Mouse (Mus musculus): ENCODE data around the gene Rcn1. TPM values are rescaled to one million over a fixed set of nuclear protein-coding genes. Genes with fewer than 3 reads are reported as not detected.

The Rcn1 gene
- polyA plus RNA-seq, 1 experiment: 73.8 TPM

- no peaks in the 10 kb centered on the region for H3K9me3 ChIP-seq (replicated peaks; ENCODE audit: control insufficient read depth, insufficient read depth, low read length, poor library complexity, severe bottlenecking)
- no peaks in the 10 kb centered on the region for H3K27me3 ChIP-seq (ENCODE audit: control insufficient read depth, insufficient read depth, low read length, poor library complexity, severe bottlenecking)
- TF ChIP-seq CTCF (IDR thresholded peaks at IDR 0.05; ENCODE audit: low read depth, low read length) (no peak), EP300 (IDR thresholded peaks at IDR 0.05; ENCODE audit: insufficient read depth, low read depth, low read length) (no peak), POLR2A (IDR thresholded peaks at IDR 0.05; ENCODE audit: insufficient read depth, low read length) (no peak)
Measured at GRCm38 (mm10) chr2:105356791-105357190, 42.3 kb downstream of the Rcn1 start.

GRCm38 (mm10) chr2:105348886-105349285 lies 50.2 kb downstream of the Rcn1 start:
- H3K27me3 ChIP-seq (ENCODE audit: control insufficient read depth, insufficient read depth, low read length, poor library complexity, severe bottlenecking): no peaks in the 10 kb centered on the region
- no peak overlapping the region for H3K27ac ChIP-seq (ENCODE audit: insufficient read depth, low read length)
- H3K9ac ChIP-seq (ENCODE audit: low read depth, poor library complexity, severe bottlenecking): no peak overlapping the region
- TF ChIP-seq EP300 (IDR thresholded peaks at IDR 0.05; ENCODE audit: insufficient read depth, low read depth, low read length) (no peak), CTCF (IDR thresholded peaks at IDR 0.05; ENCODE audit: low read depth, low read length) (no peak), POLR2A (IDR thresholded peaks at IDR 0.05; ENCODE audit: insufficient read depth, low read length) (no peak)
- H3K36me3 ChIP-seq (ENCODE audit: control insufficient read depth, insufficient read depth, low read length, poor library complexity, severe bottlenecking): no peaks in the 10 kb centered on the region
- no peaks in the 10 kb centered on the region for H3K4me1 ChIP-seq (ENCODE audit: control insufficient read depth, insufficient read depth, low read length)
- no peaks in the 10 kb centered on the region for H3K9me3 ChIP-seq (replicated peaks; ENCODE audit: control insufficient read depth, insufficient read depth, low read length, poor library complexity, severe bottlenecking)
- no peak overlapping the region for H3K4me3 ChIP-seq (ENCODE audit: low read depth, low read length)

More at GRCm38 (mm10) chr2:105356791-105357190, 42.3 kb downstream of the Rcn1 start:
- Histone ChIP-seq H3K4me3 (ENCODE audit: low read depth, low read length) (no peak overlapping the region), H3K4me1 (ENCODE audit: control insufficient read depth, insufficient read depth, low read length) (no peaks in the 10 kb centered on the region), H3K36me3 (ENCODE audit: control insufficient read depth, insufficient read depth, low read length, poor library complexity, severe bottlenecking) (no peaks in the 10 kb centered on the region), H3K9ac (ENCODE audit: low read depth, poor library complexity, severe bottlenecking) (no peak overlapping the region), H3K27ac (ENCODE audit: insufficient read depth, low read length) (no peak overlapping the region)

DNA sequence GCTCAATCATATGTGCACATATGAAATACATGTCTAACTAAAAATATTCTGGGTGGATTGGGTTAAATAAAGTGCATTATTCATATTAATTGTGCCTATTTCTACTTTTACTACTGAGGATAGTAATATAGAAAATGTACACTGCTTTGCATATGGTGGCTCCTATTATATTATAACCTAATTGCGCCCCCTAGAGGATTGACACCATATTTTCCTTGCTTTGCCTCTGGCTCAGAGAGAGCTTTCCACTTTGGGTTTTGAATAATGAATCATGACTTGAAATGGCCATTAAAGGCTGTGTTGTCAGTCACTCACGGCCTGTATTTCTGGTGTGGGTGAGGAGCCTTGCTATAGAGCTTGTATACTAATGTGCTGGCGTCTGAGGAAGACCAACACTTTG lies 59.1 kb downstream of the Rcn1 start:
- TF ChIP-seq CTCF (IDR thresholded peaks at IDR 0.05; ENCODE audit: low read depth, low read length): no peak
- TF ChIP-seq POLR2A (IDR thresholded peaks at IDR 0.05; ENCODE audit: insufficient read depth, low read length): no peak
- no peak for TF ChIP-seq EP300 (IDR thresholded peaks at IDR 0.05; ENCODE audit: insufficient read depth, low read depth, low read length)
- H3K9ac ChIP-seq (ENCODE audit: low read depth, poor library complexity, severe bottlenecking): no peak overlapping the region
- no peak overlapping the region for H3K4me3 ChIP-seq (ENCODE audit: low read depth, low read length)
- no peaks in the 10 kb centered on the region for H3K27me3 ChIP-seq (ENCODE audit: control insufficient read depth, insufficient read depth, low read length, poor library complexity, severe bottlenecking)
- no peaks in the 10 kb centered on the region for H3K36me3 ChIP-seq (ENCODE audit: control insufficient read depth, insufficient read depth, low read length, poor library complexity, severe bottlenecking)
- H3K4me1 ChIP-seq (ENCODE audit: control insufficient read depth, insufficient read depth, low read length): no peaks in the 10 kb centered on the region
- H3K27ac ChIP-seq (ENCODE audit: insufficient read depth, low read length): no peak overlapping the region
- H3K9me3 ChIP-seq (replicated peaks; ENCODE audit: control insufficient read depth, insufficient read depth, low read length, poor library complexity, severe bottlenecking): no peaks in the 10 kb centered on the region

- Histone ChIP-seq H3K27ac (ENCODE audit: insufficient read depth, low read length) (no peak overlapping the region), H3K36me3 (ENCODE audit: control insufficient read depth, insufficient read depth, low read length, poor library complexity, severe bottlenecking) (no peaks in the 10 kb centered on the region), H3K4me1 (ENCODE audit: control insufficient read depth, insufficient read depth, low read length) (no peaks in the 10 kb centered on the region), H3K9me3 (replicated peaks; ENCODE audit: control insufficient read depth, insufficient read depth, low read length, poor library complexity, severe bottlenecking) (no peaks in the 10 kb centered on the region), H3K27me3 (ENCODE audit: control insufficient read depth, insufficient read depth, low read length, poor library complexity, severe bottlenecking) (no peaks in the 10 kb centered on the region), H3K9ac (ENCODE audit: low read depth, poor library complexity, severe bottlenecking) (no peak overlapping the region), H3K4me3 (ENCODE audit: low read depth, low read length) (no peak overlapping the region)
- TF ChIP-seq CTCF (IDR thresholded peaks at IDR 0.05; ENCODE audit: low read depth, low read length): no peak
- no peak for TF ChIP-seq POLR2A (IDR thresholded peaks at IDR 0.05; ENCODE audit: insufficient read depth, low read length)
- TF ChIP-seq EP300 (IDR thresholded peaks at IDR 0.05; ENCODE audit: insufficient read depth, low read depth, low read length): no peak
Measured at GRCm38 (mm10) chr2:105337171-105337875, 61.8 kb downstream of the Rcn1 start.

DNA sequence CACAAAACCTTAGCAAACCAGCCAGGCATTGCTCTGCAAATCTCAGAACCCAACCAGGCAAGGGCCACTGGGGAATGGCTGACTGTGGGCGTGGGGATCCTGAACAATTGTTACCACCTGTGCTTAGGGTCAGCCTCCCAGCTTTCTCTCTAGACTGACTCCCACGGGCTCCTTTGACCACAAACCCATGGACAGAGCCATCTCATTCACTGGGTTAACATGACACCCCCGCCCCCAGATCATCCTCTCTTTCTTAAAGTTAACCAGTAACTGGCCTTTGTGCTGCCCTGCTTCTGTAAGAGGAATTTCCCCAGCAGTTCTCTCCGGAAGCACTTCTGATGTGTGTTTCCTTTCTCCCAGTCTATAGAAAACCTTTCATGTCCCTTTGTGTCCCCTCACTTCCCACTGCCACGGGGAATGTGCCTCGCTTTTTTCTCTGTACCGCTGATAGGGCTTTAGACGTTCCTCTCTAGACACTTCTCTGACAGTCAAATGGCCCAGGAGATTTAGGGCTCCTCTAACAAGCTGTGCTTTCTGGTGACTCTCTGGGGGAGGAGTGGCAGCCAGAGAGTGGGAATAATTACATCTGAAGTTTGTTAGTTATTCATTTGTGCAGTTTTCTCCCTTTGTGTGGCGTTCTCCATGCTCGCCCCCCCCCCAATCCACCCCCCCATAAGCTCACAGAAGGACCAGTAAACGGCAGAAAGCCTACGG lies 62.6 kb downstream of the Rcn1 start:
- no peaks in the 10 kb centered on the region for H3K36me3 ChIP-seq (ENCODE audit: control insufficient read depth, insufficient read depth, low read length, poor library complexity, severe bottlenecking)
- no peak overlapping the region for H3K9ac ChIP-seq (ENCODE audit: low read depth, poor library complexity, severe bottlenecking)
- H3K4me3 ChIP-seq (ENCODE audit: low read depth, low read length): no peak overlapping the region
- H3K27me3 ChIP-seq (ENCODE audit: control insufficient read depth, insufficient read depth, low read length, poor library complexity, severe bottlenecking): no peaks in the 10 kb centered on the region
- H3K4me1 ChIP-seq (ENCODE audit: control insufficient read depth, insufficient read depth, low read length): no peaks in the 10 kb centered on the region
- no peak for TF ChIP-seq CTCF (IDR thresholded peaks at IDR 0.05; ENCODE audit: low read depth, low read length)
- no peak for TF ChIP-seq POLR2A (IDR thresholded peaks at IDR 0.05; ENCODE audit: insufficient read depth, low read length)
- TF ChIP-seq EP300 (IDR thresholded peaks at IDR 0.05; ENCODE audit: insufficient read depth, low read depth, low read length): no peak
- no peaks in the 10 kb centered on the region for H3K9me3 ChIP-seq (replicated peaks; ENCODE audit: control insufficient read depth, insufficient read depth, low read length, poor library complexity, severe bottlenecking)
- no peak overlapping the region for H3K27ac ChIP-seq (ENCODE audit: insufficient read depth, low read length)

Other genes starting within 250 kb of the Rcn1 start
- gene Them7, start 175.0 kb downstream of the Rcn1 start, polyA plus RNA-seq (2011; ENCODE audit: insufficient read depth, insufficient read length, low read depth, missing spikeins): not detected in 2 replicates